Mouse (Mus musculus): ENCODE measurements around the gene Prnp. TPM values are rescaled to one million over a fixed set of nuclear protein-coding genes. Genes with fewer than 3 reads are reported as not detected.
A peak's percentile ranks its signal among the peaks of the same experiment; 100 is the strongest.

Prnp gene
- polyA plus RNA-seq, 1 experiment from 2014 or later = 33.1 TPM

- no peaks in the 10 kb centered on the region for H3K36me3 ChIP-seq (ENCODE audit: control insufficient read depth, insufficient read depth, low read length)
- H3K4me1 ChIP-seq (ENCODE audit: control insufficient read depth, insufficient read depth, low read length) = no peaks in the 10 kb centered on the region
- no peaks in the 10 kb centered on the region for H3K9me3 ChIP-seq (ENCODE audit: control insufficient read depth, low read length)
- H3K4me3 ChIP-seq (ENCODE audit: low read depth, low read length) = no peak overlapping the region
- DNase-seq (ENCODE audit: low spot score) = no peak
- H3K27ac ChIP-seq (ENCODE audit: low read depth, low read length) = no peak overlapping the region
- 64% methylated on average over 4 of the region's 4 CpGs for WGBS
- no peaks in the 10 kb centered on the region for H3K27me3 ChIP-seq (ENCODE audit: control insufficient read depth, insufficient read depth, low read length)
- H3K9ac ChIP-seq (ENCODE audit: low read length) = no peak overlapping the region
- ATAC-seq (ENCODE audit: insufficient read depth, low FRiP score, low TSS enrichment) = no peak
- no peak overlapping the region for H3K4me2 ChIP-seq (ENCODE audit: low read depth)
Observed at GRCm38 (mm10) chr2:131881766-131882165, 28.0 kb upstream of the Prnp start.

DNA sequence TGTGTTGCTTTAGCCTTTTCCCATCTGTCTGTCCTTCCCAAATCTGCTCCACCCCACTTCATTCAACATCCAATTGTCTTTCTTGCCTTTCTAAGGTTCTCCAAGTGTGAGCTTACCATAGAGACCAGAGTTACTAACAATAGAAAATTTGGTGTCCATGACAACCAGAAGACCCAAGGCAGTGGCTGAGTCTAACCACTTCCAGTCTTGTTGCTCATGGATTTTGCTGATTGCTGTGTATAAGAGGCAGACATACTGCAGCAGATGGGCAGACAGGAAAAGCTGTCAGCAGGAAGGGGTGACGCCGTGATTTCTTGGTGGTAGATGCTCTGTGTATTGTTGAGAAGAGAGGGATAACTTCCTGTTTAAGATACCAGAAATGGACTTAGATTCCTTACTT lies 26.6 kb upstream of the Prnp start:
- Histone ChIP-seq H3K9ac (ENCODE audit: low read length) (no peak overlapping the region), H3K27me3 (ENCODE audit: control insufficient read depth, insufficient read depth, low read length) (no peaks in the 10 kb centered on the region), H3K36me3 (ENCODE audit: control insufficient read depth, insufficient read depth, low read length) (no peaks in the 10 kb centered on the region), H3K9me3 (ENCODE audit: control insufficient read depth, low read length) (no peaks in the 10 kb centered on the region), H3K4me3 (ENCODE audit: low read depth, low read length) (no peak overlapping the region), H3K4me1 (ENCODE audit: control insufficient read depth, insufficient read depth, low read length) (no peaks in the 10 kb centered on the region), H3K4me2 (ENCODE audit: low read depth) (no peak overlapping the region), H3K27ac (ENCODE audit: low read depth, low read length) (no peak overlapping the region)
- DNase-seq (ENCODE audit: low spot score) (no peak), ATAC-seq (ENCODE audit: insufficient read depth, low FRiP score, low TSS enrichment) (no peak)
- WGBS = 69% methylated on average over 2 of the region's 2 CpGs

DNA sequence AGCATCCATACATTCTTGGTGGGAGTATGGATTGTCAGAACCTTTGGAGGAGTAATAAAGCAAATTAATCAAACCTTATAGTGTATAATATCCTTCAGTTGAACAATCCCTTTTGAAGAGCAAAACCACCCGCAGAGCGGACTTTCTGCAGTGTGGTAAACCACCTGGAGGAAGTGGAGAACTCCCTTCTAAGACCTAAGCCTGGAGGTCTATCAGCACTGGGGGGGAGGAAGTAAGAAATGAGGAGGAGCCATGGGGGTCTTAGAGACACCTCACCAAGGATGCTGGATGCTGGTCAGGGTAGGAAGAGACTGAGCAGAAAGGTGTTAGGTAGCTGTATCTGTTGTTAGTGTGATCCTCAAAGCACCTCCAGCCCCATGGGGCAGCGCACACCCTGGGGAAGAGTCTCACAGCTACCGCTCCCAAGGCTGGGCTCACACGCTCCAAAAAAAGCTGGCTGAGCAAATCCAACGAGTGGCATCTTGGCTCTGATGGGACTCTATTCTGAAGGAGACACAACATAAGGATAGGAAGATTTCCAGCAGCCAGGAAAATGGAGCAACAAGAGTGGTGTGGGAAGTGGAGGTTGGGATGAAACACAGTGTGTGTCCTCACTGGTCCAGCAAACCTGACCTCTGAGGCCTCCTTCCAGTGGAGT lies 23.1 kb upstream of the Prnp start:
- Histone ChIP-seq H3K4me2 (ENCODE audit: low read depth) (no peak overlapping the region), H3K27ac (ENCODE audit: low read depth, low read length) (no peak overlapping the region), H3K9ac (ENCODE audit: low read length) (no peak overlapping the region), H3K27me3 (ENCODE audit: control insufficient read depth, insufficient read depth, low read length) (no peaks in the 10 kb centered on the region), H3K9me3 (ENCODE audit: control insufficient read depth, low read length) (no peaks in the 10 kb centered on the region), H3K36me3 (ENCODE audit: control insufficient read depth, insufficient read depth, low read length) (no peaks in the 10 kb centered on the region), H3K4me3 (ENCODE audit: low read depth, low read length) (no peak overlapping the region), H3K4me1 (ENCODE audit: control insufficient read depth, insufficient read depth, low read length) (no peaks in the 10 kb centered on the region)
- DNase-seq (ENCODE audit: low spot score) (no peak), ATAC-seq (ENCODE audit: insufficient read depth, low FRiP score, low TSS enrichment) (no peak)
- 86% methylated on average over 6 of the region's 6 CpGs for WGBS

GRCm38 (mm10) chr2:131888233-131888632 lies 21.5 kb upstream of the Prnp start:
- H3K27ac ChIP-seq (ENCODE audit: low read depth, low read length) = no peak overlapping the region
- ATAC-seq (ENCODE audit: insufficient read depth, low FRiP score, low TSS enrichment) = no peak
- no peaks in the 10 kb centered on the region for H3K27me3 ChIP-seq (ENCODE audit: control insufficient read depth, insufficient read depth, low read length)
- H3K9ac ChIP-seq (ENCODE audit: low read length) = no peak overlapping the region
- no peak overlapping the region for H3K4me2 ChIP-seq (ENCODE audit: low read depth)
- peaks cover 3% of the 10 kb centered on the region; the same call in 1 of the 2 replicates for H3K4me1 ChIP-seq (ENCODE audit: control insufficient read depth, insufficient read depth, low read length)
- H3K4me3 ChIP-seq (ENCODE audit: low read depth, low read length) = no peak overlapping the region
- DNase-seq (ENCODE audit: low spot score) = no peak
- no peaks in the 10 kb centered on the region for H3K36me3 ChIP-seq (ENCODE audit: control insufficient read depth, insufficient read depth, low read length)
- H3K9me3 ChIP-seq (ENCODE audit: control insufficient read depth, low read length) = no peaks in the 10 kb centered on the region
- 79% methylated on average over 7 of the region's 7 CpGs for WGBS

GRCm38 (mm10) chr2:131892534-131892933 lies 17.2 kb upstream of the Prnp start:
- no peak overlapping the region for H3K27ac ChIP-seq (ENCODE audit: low read depth, low read length)
- H3K27me3 ChIP-seq (ENCODE audit: control insufficient read depth, insufficient read depth, low read length) = no peaks in the 10 kb centered on the region
- H3K4me1 ChIP-seq (ENCODE audit: control insufficient read depth, insufficient read depth, low read length) = peaks cover 3% of the 10 kb centered on the region; the same call in 1 of the 2 replicates
- no peaks in the 10 kb centered on the region for H3K36me3 ChIP-seq (ENCODE audit: control insufficient read depth, insufficient read depth, low read length)
- H3K9me3 ChIP-seq (ENCODE audit: control insufficient read depth, low read length) = no peaks in the 10 kb centered on the region
- no peak overlapping the region for H3K4me2 ChIP-seq (ENCODE audit: low read depth)
- no peak overlapping the region for H3K4me3 ChIP-seq (ENCODE audit: low read depth, low read length)
- 36% methylated on average over 5 of the region's 5 CpGs for WGBS
- DNase-seq (ENCODE audit: low spot score) (peak; percentile 22), ATAC-seq (ENCODE audit: insufficient read depth, low FRiP score, low TSS enrichment) (no peak)
- no peak overlapping the region for H3K9ac ChIP-seq (ENCODE audit: low read length)

DNA sequence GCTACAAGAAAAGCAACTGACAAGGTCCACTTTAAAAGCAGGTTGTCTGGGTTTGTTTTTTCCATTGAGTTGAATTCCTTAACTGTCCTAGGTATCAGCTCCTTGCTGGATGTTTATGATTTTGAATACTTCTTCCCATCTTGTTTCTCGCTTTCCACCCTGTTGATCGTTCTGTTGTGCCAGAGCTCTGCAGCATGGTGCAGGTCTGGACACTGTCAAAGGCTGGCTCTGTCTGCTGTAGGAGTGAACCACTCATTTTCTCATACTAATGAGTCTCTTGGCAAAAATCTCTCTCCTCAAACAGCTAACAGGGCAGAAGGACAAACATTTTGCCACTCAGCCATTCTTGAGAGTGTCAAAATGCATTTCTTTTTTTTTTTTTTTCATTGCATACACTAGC lies 14.6 kb upstream of the Prnp start:
- 86% methylated on average over 2 of the region's 2 CpGs for WGBS
- ATAC-seq (ENCODE audit: insufficient read depth, low FRiP score, low TSS enrichment) (no peak), DNase-seq (ENCODE audit: low spot score) (no peak)
- Histone ChIP-seq H3K9me3 (ENCODE audit: control insufficient read depth, low read length) (no peaks in the 10 kb centered on the region), H3K27me3 (ENCODE audit: control insufficient read depth, insufficient read depth, low read length) (no peaks in the 10 kb centered on the region), H3K4me2 (ENCODE audit: low read depth) (no peak overlapping the region), H3K36me3 (ENCODE audit: control insufficient read depth, insufficient read depth, low read length) (no peaks in the 10 kb centered on the region), H3K4me1 (ENCODE audit: control insufficient read depth, insufficient read depth, low read length) (peaks cover 3% of the 10 kb centered on the region; the same call in 1 of the 2 replicates), H3K27ac (ENCODE audit: low read depth, low read length) (no peak overlapping the region), H3K9ac (ENCODE audit: low read length) (no peak overlapping the region), H3K4me3 (ENCODE audit: low read depth, low read length) (no peak overlapping the region)

- Histone ChIP-seq H3K9ac (ENCODE audit: low read length) (no peak overlapping the region), H3K27ac (ENCODE audit: low read depth, low read length) (no peak overlapping the region), H3K4me1 (ENCODE audit: control insufficient read depth, insufficient read depth, low read length) (peaks cover 3% of the 10 kb centered on the region; the same call in 1 of the 2 replicates), H3K36me3 (ENCODE audit: control insufficient read depth, insufficient read depth, low read length) (no peaks in the 10 kb centered on the region), H3K27me3 (ENCODE audit: control insufficient read depth, insufficient read depth, low read length) (no peaks in the 10 kb centered on the region), H3K4me3 (ENCODE audit: low read depth, low read length) (no peak overlapping the region), H3K4me2 (ENCODE audit: low read depth) (no peak overlapping the region), H3K9me3 (ENCODE audit: control insufficient read depth, low read length) (no peaks in the 10 kb centered on the region)
- no peak for ATAC-seq (ENCODE audit: insufficient read depth, low FRiP score, low TSS enrichment)
- no peak for DNase-seq (ENCODE audit: low spot score)
- WGBS = 90% methylated on average over 4 of the region's 4 CpGs
Observed at GRCm38 (mm10) chr2:131896011-131896410, 13.7 kb upstream of the Prnp start.

DNA sequence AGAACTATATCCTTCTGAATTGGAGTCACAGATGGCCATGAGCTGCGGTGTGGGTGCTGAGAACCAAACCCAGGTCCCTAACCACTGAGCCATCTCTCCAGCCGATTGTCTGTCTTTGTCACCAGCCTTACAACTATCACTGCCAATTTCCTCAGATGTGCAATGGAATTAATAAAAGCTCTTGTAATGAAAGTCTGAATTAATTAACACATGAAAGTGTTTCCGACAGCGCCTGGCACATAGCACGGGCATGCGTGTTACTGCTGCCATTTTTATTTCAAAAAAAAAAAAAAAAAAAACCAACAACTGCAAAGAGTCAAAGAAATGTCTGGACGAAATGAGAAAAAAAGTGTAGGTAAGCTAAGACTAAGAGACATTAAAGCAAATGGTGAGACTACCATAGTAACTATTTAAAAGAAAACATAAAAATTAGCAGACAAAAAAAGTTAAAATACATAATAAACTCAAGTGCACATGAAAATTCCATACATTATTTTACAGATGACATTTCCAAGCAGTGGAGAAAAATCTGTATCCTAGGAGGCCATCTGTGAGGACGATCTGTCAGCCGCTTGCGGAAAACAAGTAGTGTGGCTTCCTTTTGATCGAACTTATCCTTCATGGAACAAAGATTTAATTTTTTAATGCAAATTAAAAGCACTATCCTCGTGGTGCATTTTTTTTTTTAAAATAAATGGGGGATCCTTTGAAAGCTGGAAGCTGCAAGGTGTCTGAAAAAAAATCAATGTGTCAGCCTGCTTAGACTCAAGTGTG lies 12.2 kb upstream of the Prnp start:
- H3K27me3 ChIP-seq (ENCODE audit: control insufficient read depth, insufficient read depth, low read length) = no peaks in the 10 kb centered on the region
- no peaks in the 10 kb centered on the region for H3K9me3 ChIP-seq (ENCODE audit: control insufficient read depth, low read length)
- H3K36me3 ChIP-seq (ENCODE audit: control insufficient read depth, insufficient read depth, low read length) = no peaks in the 10 kb centered on the region
- no peak overlapping the region for H3K9ac ChIP-seq (ENCODE audit: low read length)
- WGBS = 92% methylated on average over 12 of the region's 12 CpGs
- DNase-seq (ENCODE audit: low spot score) = no peak
- H3K4me2 ChIP-seq (ENCODE audit: low read depth) = no peak overlapping the region
- H3K4me1 ChIP-seq (ENCODE audit: control insufficient read depth, insufficient read depth, low read length) = peaks cover 2% of the 10 kb centered on the region; the same call in 1 of the 2 replicates
- ATAC-seq (ENCODE audit: insufficient read depth, low FRiP score, low TSS enrichment) = no peak
- H3K4me3 ChIP-seq (ENCODE audit: low read depth, low read length) = no peak overlapping the region
- H3K27ac ChIP-seq (ENCODE audit: low read depth, low read length) = no peak overlapping the region

DNA sequence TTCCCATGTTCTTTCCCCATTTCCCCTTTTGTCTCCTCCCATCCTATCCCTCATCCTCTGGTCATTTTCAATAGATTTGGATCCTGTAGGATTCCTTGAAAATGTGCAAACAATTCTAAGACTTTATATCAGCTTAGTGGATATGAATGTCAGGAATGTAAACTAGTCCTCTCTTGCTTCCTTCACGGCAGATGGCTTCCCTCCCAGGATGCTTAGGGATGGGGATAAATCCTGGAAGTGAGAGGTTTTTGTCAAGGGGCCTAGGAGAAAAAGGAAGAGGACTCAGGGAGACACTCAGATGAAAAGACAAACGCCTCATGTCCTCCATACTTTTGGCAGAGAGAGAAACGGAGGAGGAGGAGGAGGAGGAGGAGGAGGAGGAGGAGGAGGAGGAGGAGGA lies 7.3 kb upstream of the Prnp start:
- no peak for DNase-seq (ENCODE audit: low spot score)
- Histone ChIP-seq H3K4me2 (ENCODE audit: low read depth) (no peak overlapping the region), H3K36me3 (ENCODE audit: control insufficient read depth, insufficient read depth, low read length) (no peaks in the 10 kb centered on the region), H3K27me3 (ENCODE audit: control insufficient read depth, insufficient read depth, low read length) (no peaks in the 10 kb centered on the region), H3K27ac (ENCODE audit: low read depth, low read length) (no peak overlapping the region), H3K4me3 (ENCODE audit: low read depth, low read length) (no peak overlapping the region), H3K9ac (ENCODE audit: low read length) (no peak overlapping the region), H3K9me3 (ENCODE audit: control insufficient read depth, low read length) (no peaks in the 10 kb centered on the region), H3K4me1 (ENCODE audit: control insufficient read depth, insufficient read depth, low read length) (no peaks in the 10 kb centered on the region)
- WGBS = 59% methylated on average over 2 of the region's 3 CpGs
- ATAC-seq (ENCODE audit: insufficient read depth, low FRiP score, low TSS enrichment) = no peak
